Mouse (Mus musculus): ENCODE measurements around the gene Lcp2. TPM values are rescaled to one million over a fixed set of nuclear protein-coding genes. Genes with fewer than 3 reads are reported as not detected.

The Lcp2 gene
- total RNA-seq (2021) = 1 to 10 TPM; 2.6 to 2.7 TPM

DNA sequence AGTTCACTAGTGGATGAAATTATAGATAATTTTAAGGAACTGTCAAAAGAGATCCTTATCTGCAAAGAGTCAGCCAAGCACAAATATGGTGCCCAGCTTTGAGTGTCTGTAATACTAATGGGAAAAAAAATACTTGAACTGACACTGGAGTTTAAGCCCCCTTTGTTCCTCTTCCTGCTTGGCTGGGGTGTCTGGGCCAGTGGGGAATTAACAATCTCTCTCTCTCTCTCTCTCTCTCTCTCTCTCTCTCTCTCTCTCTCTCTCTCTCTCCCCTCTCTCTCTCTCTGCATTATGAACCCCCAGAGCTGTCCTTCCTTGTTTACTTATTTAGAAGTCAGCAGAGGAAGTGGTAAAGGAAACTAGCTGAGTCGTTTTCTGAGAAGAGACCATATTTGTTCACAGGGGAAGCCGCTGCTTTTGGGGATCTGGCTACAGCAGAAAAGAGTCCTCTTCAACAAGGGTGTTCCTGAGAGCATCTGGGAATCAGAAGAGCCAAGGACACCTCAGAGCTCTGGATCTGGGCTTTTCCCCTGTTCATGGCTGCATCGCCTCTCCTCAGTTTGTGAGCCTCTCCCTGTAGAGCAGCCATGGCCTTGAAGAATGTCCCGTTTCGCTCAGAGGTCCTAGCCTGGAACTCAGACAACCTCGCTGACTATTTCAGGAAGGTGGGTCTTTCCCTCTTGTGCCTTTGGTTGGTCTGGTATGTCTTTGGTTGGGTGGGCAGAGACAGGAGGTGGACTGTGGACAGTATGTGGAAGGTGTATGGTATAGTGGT is at the start of gene Lcp2:
Lcp2 (plus strand) TSS at position 154 of the 775 bp plus-strand sequence.
- intact Hi-C loops (cut with DNase I) = no loop called here
- DNase-seq (ENCODE audit: low spot score) = no peak

DNA sequence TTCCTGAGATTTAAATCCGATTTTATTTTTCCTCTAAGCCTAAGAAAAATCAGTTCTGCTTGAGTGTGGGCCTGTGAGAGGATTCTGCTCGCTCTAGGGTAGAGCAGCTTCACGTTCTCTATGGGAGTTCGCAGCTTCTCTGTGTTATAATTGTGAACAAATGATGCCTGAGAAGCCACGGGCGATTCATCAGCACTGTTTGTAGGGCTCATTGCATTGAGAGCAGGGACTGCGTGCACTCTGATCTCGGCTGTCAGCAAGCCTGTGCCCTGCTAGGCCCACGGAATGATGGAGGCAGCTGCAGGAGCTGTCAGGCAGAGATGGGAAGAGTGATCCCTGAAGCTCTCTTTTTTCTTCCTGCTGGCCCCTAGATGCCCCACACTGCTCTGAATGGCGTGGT is 48.5 kb upstream of the Lcp2 start:
- no peak for DNase-seq (ENCODE audit: low spot score)
- intact Hi-C loops (cut with DNase I) = no loop called here

DNA sequence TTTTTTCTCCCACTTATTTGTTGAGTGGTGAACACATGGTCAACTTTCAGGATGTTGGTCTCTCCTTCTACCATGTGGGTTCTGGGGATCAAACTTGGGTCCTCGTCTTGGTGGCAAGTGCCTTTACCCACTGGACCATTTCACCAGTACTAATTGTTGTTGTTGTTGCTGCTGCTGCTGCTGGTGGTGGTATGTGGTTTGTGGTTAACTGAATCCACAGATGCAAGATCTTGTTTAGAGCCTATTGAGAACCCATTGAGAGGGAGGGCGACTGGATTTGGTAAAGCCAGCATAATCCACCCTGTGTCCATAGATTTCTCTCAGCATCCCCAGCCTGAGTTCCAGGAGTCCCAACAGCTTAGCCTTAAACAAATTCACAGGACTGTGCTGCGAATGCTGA is 46.3 kb upstream of the Lcp2 start:
- no peak for DNase-seq (ENCODE audit: low spot score)

DNA sequence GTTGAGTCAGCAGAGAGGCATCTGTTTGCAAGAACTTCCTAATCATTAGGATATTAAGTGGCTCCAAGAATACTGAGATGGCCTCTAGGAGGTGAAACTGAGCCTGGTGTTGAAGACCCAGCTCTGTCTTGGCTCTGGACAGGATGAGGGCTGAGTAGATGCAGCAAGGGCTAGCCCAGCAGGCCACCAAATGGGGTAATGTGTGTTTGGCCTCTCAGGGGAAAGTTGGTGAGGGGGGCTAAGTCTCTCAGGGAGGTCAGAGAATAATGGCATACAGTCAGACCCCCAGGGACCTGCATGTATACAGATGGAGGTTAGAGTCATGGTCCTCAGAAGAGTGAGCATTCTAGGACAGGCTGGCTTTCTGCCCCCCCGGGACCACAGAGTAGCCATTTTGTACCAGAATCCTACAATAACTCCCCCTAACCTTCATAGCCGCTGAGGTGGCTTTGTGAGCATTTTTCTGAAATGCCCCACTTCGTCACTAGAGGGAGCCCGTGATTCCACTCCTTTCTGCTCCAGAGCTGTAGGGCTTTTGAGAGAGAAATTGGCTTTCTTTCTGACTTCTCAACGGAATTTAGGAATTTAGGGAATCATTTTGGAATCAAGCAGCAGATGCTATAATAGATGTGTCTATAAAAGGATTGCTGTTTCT is 44.7 kb upstream of the Lcp2 start:
- intact Hi-C loops (cut with DNase I) = loop anchor here (1.0 to 10.0 kb wide), 2 partner anchors 72 to 213 kb away; no protein-coding TSS in a partner anchor
- no peak for DNase-seq (ENCODE audit: low spot score)

More for the DNA sequence above, 46.3 kb upstream of the Lcp2 start:
- intact Hi-C loops (cut with DNase I) = loop anchor here (10.0 kb wide), 1 partner anchor 214 kb away; no protein-coding TSS in a partner anchor

DNA sequence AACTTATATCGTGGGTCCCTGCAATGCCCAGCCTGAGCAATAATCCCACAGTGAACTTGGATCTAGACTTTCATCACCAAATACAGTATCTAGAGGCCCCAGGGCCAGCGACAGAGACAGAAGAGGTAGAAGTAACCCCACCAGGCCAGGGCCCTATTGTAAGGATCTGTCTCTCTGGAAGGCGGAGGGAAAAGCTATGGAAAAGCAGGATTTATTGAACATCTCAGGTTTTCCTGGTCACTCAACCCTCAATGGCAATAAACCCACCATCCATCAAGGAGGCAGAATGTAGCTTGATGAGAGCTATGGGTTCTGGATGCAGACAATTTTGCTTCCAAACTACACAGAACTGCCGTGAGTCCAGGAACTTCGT is 44.1 kb upstream of the Lcp2 start:
- intact Hi-C loops (cut with DNase I) = loop anchor here (1.0 to 10.0 kb wide), 2 partner anchors 72 to 212 kb away; no protein-coding TSS in a partner anchor
- no peak for DNase-seq (ENCODE audit: low spot score)

DNA sequence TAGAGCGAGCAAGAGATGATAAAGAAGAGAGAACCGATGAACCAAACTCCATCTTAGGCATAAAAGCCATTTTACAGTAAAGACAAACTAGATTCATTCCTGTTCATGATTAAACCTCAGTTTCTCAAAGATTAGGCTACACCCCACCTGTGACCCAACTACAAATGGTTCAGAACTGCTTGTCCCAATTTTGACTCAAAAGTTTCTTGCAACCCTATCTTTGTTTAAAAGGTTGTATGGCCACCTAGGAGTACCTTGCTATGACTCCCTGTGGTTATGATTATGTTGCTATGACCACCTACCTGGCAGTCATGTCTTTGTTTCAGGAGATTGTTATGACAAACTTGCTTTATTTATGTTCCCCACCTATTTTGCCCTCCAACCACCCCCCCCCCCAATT is 39.1 kb upstream of the Lcp2 start:
- intact Hi-C loops (cut with DNase I) = loop anchor here (10.0 kb wide), 1 partner anchor 207 kb away; no protein-coding TSS in a partner anchor
- DNase-seq (ENCODE audit: low spot score) = no peak

DNA sequence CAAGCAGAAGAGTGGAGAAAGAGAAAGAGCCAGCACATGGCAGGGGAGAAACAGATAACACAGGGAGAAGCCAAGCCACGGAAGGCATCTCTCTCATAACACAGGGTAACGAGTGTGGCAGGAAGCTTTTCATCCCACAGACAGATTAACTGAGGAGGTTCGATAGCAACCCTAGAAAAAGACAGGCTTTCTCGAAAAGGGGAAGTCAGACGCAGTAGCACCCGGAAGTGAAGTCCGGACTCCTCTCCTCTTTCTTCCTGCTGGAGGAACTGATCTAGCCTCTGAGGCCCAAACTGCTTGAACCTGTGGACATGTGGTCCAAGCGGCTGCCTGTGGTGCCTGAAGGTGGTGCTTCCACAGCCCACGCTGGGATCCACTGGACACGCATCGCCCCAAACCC is 38.5 kb upstream of the Lcp2 start:
- no peak for DNase-seq (ENCODE audit: low spot score)
- intact Hi-C loops (cut with DNase I) = loop anchor here (10.0 kb wide), 1 partner anchor 207 kb away; no protein-coding TSS in a partner anchor

DNA sequence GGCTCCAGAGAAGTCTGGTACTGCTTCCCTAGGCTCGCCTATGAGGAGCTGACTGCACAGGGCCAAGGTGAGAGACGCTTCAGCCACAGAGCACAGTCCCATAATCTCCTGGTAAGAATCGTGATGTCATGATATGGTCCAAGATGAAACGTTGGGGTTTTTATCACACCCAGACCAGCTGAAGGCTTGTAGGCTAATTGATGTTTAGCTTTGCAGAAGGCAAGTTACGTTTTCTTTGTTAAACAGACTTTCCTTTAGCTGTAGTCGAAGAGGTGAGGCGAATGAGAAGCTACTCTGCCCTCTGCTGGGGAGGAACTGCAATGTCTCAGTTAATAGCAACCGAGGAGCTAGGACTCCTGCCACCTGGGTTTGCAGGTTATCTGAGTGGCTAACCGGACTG is 38.0 kb upstream of the Lcp2 start:
- intact Hi-C loops (cut with DNase I) = loop anchor here (10.0 kb wide), 1 partner anchor 206 kb away; no protein-coding TSS in a partner anchor
- no peak for DNase-seq (ENCODE audit: low spot score)

DNA sequence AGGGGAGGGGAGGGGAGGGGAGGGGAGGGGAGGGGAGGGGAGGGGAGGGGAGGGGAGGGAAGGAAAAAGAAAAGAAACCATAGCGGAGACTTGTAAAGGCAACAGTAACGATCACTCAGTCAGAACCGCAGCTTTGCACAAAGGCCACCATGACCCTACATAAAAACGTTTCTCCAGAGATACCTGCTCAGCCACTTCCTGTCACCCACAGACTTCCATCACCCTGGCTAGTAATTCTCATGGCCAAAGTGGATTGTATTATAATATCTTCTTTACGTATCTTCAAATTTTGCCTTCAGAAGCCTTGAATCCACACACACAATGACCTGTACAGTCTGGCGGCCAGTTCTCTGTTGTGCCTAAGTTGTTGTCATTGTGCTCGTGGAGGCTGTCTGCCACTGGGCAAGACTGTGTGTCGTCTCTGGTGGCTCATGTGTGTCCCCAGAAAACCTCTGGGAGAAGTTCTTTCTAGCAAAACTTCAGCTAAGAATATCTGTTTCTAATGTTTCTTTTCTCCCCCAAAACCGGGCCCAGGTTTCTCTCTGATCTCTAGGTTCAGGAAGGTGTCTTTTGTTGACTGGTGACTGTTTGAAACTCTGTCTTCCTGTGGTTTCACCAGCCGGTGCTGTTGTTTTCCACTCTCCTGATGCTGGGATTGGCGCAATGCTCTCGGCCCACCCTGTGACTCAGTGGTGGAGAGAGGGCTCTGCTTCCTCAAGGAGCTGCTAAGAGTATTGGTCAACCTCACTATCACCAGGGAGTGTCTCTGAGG is 37.2 kb upstream of the Lcp2 start:
- no peak for DNase-seq (ENCODE audit: low spot score)
- intact Hi-C loops (cut with DNase I) = loop anchor here (5.0 to 10.0 kb wide), 2 partner anchors 108 to 205 kb away; no protein-coding TSS in a partner anchor

DNA sequence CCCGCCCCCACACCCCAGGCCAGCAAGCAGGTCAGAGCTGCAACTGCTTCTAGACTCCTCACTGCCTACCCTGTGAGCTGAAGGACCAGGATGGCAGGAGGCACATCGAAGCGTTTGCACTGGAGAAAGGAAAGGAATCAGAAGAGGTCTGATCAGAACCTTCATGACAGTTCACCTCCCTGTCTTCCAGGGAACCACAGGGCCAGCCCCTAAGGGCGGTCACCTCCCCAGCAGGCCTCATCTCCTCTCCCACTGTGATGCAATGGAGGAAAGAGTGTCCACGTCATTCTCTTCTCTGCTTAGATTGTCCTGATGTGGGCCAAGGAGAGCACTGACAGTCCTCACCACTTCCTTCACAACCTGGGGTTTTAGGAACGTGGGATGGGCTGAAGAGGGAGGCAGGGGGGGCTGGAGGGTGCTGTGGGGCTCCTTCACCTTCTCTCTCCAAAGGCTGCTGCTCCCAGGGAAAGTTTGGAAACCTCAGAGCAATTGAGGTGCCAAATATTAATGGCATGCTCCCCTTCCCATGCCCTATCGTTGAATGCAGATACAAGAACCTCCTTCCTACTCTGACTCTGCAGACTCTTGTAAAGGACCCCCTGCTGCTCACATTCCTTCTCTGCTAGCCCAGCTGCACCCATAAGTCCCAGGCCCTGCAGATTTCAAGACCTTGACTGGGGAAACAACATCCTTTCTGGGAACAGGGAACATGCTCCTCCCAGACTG is 36.4 kb upstream of the Lcp2 start:
- no peak for DNase-seq (ENCODE audit: low spot score)
- intact Hi-C loops (cut with DNase I) = loop anchor here (5.0 kb wide), 1 partner anchor 107 kb away; no protein-coding TSS in a partner anchor

DNA sequence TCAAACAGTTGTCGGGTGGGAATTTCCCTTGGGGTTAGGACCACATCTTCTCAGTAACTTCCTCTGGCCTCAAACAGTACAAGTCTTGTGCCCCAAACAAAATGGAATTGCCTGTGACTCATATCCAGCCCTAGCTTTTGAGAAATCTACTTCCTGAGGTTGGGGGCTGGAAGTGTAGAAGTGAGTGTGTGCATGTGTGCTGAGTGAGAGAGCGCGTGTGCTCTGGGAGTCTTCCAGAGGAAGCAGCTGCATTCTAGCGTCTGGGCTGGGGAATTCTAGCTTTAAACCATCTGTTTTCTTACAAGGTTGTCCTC is 35.9 kb upstream of the Lcp2 start:
- DNase-seq (ENCODE audit: low spot score) = peak; percentile 28
- intact Hi-C loops (cut with DNase I) = loop anchor here (5.0 kb wide), 1 partner anchor 106 kb away; no protein-coding TSS in a partner anchor

DNA sequence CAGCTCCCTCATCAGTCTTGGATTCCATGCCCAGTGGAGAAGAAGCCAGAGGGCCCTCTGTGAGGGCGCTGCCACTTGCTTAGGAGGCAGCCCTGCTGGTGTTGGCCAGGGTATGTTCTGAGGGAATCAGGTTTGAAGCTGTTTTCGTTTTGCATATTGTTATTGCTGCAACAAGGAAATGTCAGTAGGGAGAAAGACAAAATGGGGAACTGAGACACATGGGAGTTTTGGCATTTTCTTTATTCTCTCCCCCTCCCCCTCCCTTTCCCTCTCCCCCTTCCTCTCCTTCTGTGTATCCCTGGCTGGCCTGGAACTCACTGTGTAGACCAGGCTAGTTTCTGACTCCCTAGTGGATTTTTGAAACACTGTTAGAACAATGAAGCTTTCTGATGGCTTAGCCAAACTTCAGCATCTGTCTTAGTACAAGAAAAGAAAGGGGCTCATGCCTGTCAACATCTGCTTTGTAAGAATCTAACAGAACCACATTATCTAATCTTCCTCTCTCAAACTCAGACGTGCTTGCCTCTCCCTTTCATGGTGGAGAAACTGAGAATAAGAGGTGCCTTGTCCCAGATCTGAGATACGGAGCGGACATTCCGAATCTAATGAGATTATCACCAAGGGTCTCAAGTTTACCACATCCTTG is 34.6 kb upstream of the Lcp2 start:
- no peak for DNase-seq (ENCODE audit: low spot score)
- intact Hi-C loops (cut with DNase I) = loop anchor here (5.0 kb wide), 1 partner anchor 105 kb away; no protein-coding TSS in a partner anchor

DNA sequence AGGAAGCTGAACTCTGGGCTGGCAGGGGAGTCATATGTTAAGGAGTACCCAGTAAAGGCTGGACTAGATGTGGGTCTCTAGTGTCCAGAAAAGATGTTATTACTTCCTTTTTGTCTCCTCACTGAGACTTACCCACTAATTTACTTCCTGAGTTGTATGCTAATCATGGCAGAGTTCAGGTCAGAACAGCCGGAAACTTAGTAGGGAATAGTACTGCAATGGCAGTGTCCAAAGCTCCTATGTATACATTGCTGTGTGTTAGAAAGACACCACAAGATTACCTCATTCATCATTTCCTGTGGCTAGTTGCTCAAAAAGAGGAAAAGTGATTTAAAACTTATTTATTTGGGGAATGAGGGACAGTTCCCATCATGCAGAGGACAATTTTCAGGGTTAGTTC is 21.6 kb upstream of the Lcp2 start:
- DNase-seq (ENCODE audit: low spot score) = no peak
- intact Hi-C loops (cut with DNase I) = no loop called here

DNA sequence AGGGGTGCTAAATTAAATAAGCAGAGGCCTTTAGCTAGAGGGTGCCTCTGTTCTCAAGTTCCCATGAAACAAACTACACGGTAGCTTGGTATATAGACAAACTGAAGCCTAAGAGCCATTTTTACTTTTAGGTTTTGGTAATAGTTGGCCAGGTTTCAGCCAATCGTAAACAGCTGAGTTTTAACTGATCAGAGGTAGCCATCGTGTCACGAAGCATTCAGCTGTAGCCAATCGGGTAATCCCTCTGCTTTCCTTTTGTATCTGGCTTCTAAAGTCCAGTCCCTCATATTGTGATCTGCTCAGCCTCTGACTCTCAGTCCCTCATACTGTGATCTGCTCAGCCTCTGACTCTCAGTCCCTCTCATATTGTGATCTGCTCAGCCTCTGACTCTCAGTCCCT is 17.1 kb upstream of the Lcp2 start:
- no peak for DNase-seq (ENCODE audit: low spot score)
- intact Hi-C loops (cut with DNase I) = no loop called here

DNA sequence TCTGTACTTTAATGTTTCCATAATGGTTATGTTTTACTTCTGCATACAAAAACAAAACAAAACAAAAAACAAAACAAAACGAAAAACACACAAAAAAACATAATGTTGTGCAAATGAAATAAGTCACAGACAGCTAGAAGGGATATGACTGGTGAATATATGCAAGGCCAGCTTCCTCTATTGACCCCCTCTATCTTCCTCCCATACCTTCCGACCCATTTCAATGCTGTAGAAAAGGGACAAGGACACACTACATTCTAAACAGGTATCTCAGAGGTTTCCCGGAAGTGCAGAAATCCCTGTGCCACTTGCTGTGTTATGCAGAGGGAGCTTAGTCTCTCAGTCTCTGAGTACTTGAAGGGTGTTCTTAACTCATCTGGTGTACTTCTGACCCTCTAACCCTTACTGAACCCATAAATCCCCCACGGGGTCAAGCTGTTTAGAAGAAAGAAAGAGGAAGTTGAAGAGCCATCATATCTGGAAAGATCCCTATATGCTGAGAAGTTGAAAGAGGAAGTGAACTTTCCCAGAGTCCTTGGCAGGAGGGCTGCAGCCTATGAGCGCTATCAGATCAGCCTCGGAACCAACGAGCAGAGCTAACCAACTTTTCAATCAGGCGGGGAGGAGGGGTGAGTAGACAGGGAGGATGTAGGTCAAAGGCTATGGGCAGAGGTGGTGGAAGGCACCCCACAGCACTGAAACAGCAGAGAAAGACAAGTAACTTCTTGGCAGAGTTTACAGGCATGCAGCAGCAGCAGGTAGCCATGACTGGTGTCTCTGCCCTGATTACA is 15.5 kb upstream of the Lcp2 start:
- intact Hi-C loops (cut with DNase I) = no loop called here
- DNase-seq (ENCODE audit: low spot score) = no peak

DNA sequence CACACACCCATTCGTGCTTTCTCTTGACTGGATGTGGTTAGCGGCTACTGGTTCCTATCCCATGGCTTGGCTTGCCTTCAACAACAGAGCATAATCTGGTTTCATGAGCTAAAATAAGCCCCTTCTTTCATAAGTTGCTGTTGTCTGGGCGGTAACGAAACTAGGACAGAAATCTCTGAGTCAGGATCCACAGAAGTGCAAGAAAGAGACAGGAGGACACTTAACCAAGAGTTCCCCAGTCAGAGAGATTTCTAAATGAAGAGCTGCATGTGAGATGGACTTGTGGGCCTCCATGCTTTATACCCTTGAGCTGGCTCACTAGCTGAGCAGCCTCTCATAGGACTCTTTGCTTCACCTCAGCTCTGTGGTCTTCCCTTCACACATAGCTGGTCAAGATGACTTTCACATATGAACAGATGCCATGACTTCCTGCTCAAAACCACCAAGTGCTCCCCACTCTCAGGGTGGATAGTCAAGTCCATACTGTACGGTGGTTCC is 12.7 kb upstream of the Lcp2 start:
- no peak for DNase-seq (ENCODE audit: low spot score)
- intact Hi-C loops (cut with DNase I) = no loop called here

DNA sequence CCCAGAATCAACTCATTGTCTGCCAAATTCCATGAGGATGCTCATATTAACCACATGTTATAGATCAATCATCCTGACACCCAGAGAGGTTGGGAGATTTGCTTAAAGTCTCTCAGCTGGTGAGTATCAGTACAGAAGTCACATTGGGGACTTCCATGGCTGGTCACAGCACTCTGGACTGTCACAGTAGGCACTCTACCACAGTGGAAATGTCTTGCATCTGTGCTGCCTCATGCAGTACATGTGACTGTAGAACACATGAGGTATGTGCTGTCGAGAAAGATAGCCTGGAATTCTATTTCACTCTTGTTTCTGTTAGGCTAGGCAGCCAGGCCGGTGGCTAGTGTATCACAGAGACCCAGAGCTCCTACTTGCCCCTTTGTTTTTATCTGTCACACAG is 11.9 kb upstream of the Lcp2 start:
- intact Hi-C loops (cut with DNase I) = loop anchor here (5.0 kb wide), 1 partner anchor 38 kb away; no protein-coding TSS in a partner anchor
- DNase-seq (ENCODE audit: low spot score) = no peak
